Mouse (Mus musculus) lung, embryonic 16.5 days (tissue): ENCODE results near the gene Psip1. TPM values are rescaled to one million over a fixed set of nuclear protein-coding genes. Genes with fewer than 3 reads are reported as not detected.
A peak's percentile ranks its signal among the peaks of the same experiment; 100 is the strongest.
"Not testable (repeated sequence)": the region's sequence is repeated elsewhere in the genome, so short reads cannot be mapped to it uniquely, and the experiment has no call there.

Experiments
- ATAC-seq: fragments of 200-750 bp; cut with Nextera tagmentation; 2 replicates; pipeline ENCODE4 v1.8.0; 2017; ENCODE audit warnings: low read depth, mild to moderate bottlenecking, moderate library complexity
- H3K27ac ChIP-seq: fragments of 300-500 bp; sonication (generic); 2 replicates; pipeline ENCODE4 v1.5.1; 2014; ENCODE audit warnings: mild to moderate bottlenecking, control low read depth, low read length
- H3K27me3 ChIP-seq: fragments of 300-500 bp; sonication (generic); 2 replicates; pipeline ENCODE4 v1.6.1; 2014; ENCODE audit warnings: low read depth, low read length, mixed read lengths; ENCODE audit not compliant: control insufficient read depth, insufficient read depth
- H3K36me3 ChIP-seq: fragments of 300-500 bp; sonication (generic); 2 replicates; pipeline ENCODE4 v1.6.1; 2014; ENCODE audit warnings: low read length; ENCODE audit not compliant: control insufficient read depth, insufficient read depth
- H3K4me1 ChIP-seq: fragments of 300-500 bp; sonication (generic); replicated peaks from 2 replicates; pipeline ENCODE4 v1.6.1; 2014; ENCODE audit warnings: low read length, mixed read lengths; ENCODE audit not compliant: control insufficient read depth, insufficient read depth
- H3K4me2 ChIP-seq: fragments of 300-500 bp; sonication (generic); 2 replicates; pipeline ENCODE4 v1.6.1; 2014; ENCODE audit warnings: low read depth, low read length, control low read depth
- H3K4me3 ChIP-seq: fragments of 300-500 bp; sonication (generic); 2 replicates; pipeline ENCODE4 v1.5.1; 2014; ENCODE audit warnings: mild to moderate bottlenecking, low read length, control low read depth
- H3K9ac ChIP-seq: fragments of 300-500 bp; sonication (generic); 2 replicates; pipeline ENCODE4 v1.6.1; 2014; ENCODE audit warnings: low read length, control low read depth
- H3K9me3 ChIP-seq: fragments of 300-500 bp; sonication (generic); 2 replicates; pipeline ENCODE4 v1.6.1; 2016; ENCODE audit warnings: low read length; ENCODE audit not compliant: control insufficient read depth
- WGBS: fragments of 180-500 bp; shearing (Covaris S2); extraction: QIAGEN DNeasy Blood & Tissue Kit; methylation state at CpG from one replicate; pipeline ENCODE4 v1.1.7; 2014; 5-methylcytosine and 5-hydroxymethylcytosine counted together
- polyA plus RNA-seq: library from polyadenylated mRNA; unstranded; fragments of >200 nt; fragmentation: Nextera tagmentation; extraction: Ambion mirVana; gene quantifications from 2 replicates; pipeline ENCODE4 v1.2.1, GENCODE M21; 2015

Gene Psip1
- polyA plus RNA-seq, 1 experiment from 2014 or later: 97.7 TPM

DNA sequence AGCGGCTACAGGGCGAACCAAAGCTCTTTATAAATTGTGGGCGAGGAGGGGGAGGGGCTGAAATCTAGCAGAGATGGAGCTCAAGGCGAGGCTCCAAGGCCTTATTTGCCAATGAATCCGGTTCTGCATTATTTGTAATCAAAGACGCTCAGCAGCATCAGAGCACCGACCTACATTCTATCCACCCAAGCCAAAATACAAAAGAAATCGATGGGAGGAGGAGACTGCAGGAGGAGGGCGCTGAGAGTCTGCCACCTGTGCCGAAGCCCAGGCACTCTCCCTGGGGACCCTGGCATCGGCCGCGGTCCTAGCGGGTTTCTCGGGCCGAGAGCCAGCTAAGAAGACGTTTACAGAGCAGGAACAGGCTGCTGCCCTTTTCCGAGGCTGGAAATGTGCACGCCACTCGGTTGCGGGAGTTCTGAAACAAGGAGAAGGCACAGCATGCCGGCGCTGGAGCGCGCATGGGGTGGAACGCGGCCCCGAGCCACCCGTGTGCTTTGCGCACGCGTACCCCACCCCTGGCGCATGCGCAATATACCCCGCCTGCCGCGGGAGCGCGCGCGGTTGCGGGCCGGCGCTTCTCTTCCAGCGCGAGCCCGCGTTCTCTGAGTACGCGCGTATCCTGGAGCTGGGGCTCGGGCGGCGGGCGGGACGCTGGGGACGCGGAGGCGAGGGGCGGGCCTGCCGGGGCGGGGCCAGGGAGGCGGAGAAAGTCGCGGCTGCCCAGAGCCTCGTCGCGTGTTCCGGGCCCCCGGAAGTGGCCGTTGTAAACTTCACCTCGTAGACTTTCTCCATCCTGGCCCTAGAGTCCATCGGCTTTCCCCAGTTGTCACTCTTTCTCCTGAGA lies 38.8 kb upstream of the Psip1 start, which contains the start of gene Ccdc171:
TSS of gene Ccdc171 (plus strand) at position 703 of the 847 bp plus-strand sequence.
- under 1% methylated on average over 56 of the region's 73 CpGs for WGBS
- no peaks in the 10 kb centered on the region for H3K27me3 ChIP-seq
- H3K4me1 ChIP-seq: no peaks in the 10 kb centered on the region
- peak within 1 kb of the TSS; percentile 79 for H3K4me3 ChIP-seq
- H3K9ac ChIP-seq: peak within 1 kb of the TSS; percentile 89
- no peaks in the 10 kb centered on the region for H3K36me3 ChIP-seq
- ATAC-seq: peak; percentile 98
- H3K9me3 ChIP-seq: no peaks in the 10 kb centered on the region
- H3K4me2 ChIP-seq: peak within 1 kb of the TSS; percentile 94
- peak within 1 kb of the TSS; percentile 90 for H3K27ac ChIP-seq

GRCm38 (mm10) chr4:83524456-83524842 lies 38.2 kb upstream of the Psip1 start:
- H3K4me1 ChIP-seq: no peaks in the 10 kb centered on the region
- H3K9ac ChIP-seq: peak overlapping the region; percentile 89
- no peaks in the 10 kb centered on the region for H3K27me3 ChIP-seq
- peak overlapping the region; percentile 79 for H3K4me3 ChIP-seq
- no peak for ATAC-seq
- no peaks in the 10 kb centered on the region for H3K9me3 ChIP-seq
- H3K27ac ChIP-seq: peak overlapping the region; percentile 90; the same call in 1 of the 2 replicates
- WGBS: 11% methylated on average over 6 of the region's 6 CpGs
- peak overlapping the region; percentile 61 for H3K4me2 ChIP-seq
- H3K36me3 ChIP-seq: no peaks in the 10 kb centered on the region

- no peaks in the 10 kb centered on the region for H3K4me1 ChIP-seq
- 46% methylated on average over 5 of the region's 5 CpGs for WGBS
- no peaks in the 10 kb centered on the region for H3K27me3 ChIP-seq
- H3K36me3 ChIP-seq: no peaks in the 10 kb centered on the region
- H3K27ac ChIP-seq: no peak overlapping the region
- no peak overlapping the region for H3K4me3 ChIP-seq
- H3K9ac ChIP-seq: no peak overlapping the region
- no peak for ATAC-seq
- H3K9me3 ChIP-seq: no peaks in the 10 kb centered on the region
- H3K4me2 ChIP-seq: no peak overlapping the region
Measured at GRCm38 (mm10) chr4:83522066-83522465, 35.8 kb upstream of the Psip1 start.

- Histone ChIP-seq H3K36me3 (no peaks in the 10 kb centered on the region), H3K27me3 (no peaks in the 10 kb centered on the region), H3K9ac (no peak overlapping the region), H3K4me2 (no peak overlapping the region), H3K27ac (no peak overlapping the region), H3K4me3 (no peak overlapping the region), H3K9me3 (no peaks in the 10 kb centered on the region), H3K4me1 (no peaks in the 10 kb centered on the region)
- 81% methylated on average over 4 of the region's 4 CpGs for WGBS
- no peak for ATAC-seq
Measured at GRCm38 (mm10) chr4:83520308-83520707, 34.0 kb upstream of the Psip1 start.

- H3K9ac ChIP-seq: no peak overlapping the region
- no peaks in the 10 kb centered on the region for H3K36me3 ChIP-seq
- no peak overlapping the region for H3K4me2 ChIP-seq
- H3K4me1 ChIP-seq: no peaks in the 10 kb centered on the region
- no peak overlapping the region for H3K4me3 ChIP-seq
- no peak overlapping the region for H3K27ac ChIP-seq
- H3K27me3 ChIP-seq: no peaks in the 10 kb centered on the region
- no peak for ATAC-seq
- no peaks in the 10 kb centered on the region for H3K9me3 ChIP-seq
Measured at GRCm38 (mm10) chr4:83519807-83520206, 33.5 kb upstream of the Psip1 start.

- H3K27me3 ChIP-seq: no peaks in the 10 kb centered on the region
- H3K4me3 ChIP-seq: no peak overlapping the region
- H3K36me3 ChIP-seq: no peaks in the 10 kb centered on the region
- no peaks in the 10 kb centered on the region for H3K4me1 ChIP-seq
- H3K9ac ChIP-seq: no peak overlapping the region
- no peak overlapping the region for H3K4me2 ChIP-seq
- H3K27ac ChIP-seq: no peak overlapping the region
- ATAC-seq: no peak
- 70% methylated on average over 2 of the region's 2 CpGs for WGBS
- H3K9me3 ChIP-seq: no peaks in the 10 kb centered on the region
Measured at GRCm38 (mm10) chr4:83519148-83519547, 32.9 kb upstream of the Psip1 start.

- not testable (repeated sequence) for H3K36me3 ChIP-seq, ATAC-seq, H3K4me3 ChIP-seq, H3K27ac ChIP-seq, H3K9me3 ChIP-seq, H3K9ac ChIP-seq, H3K4me1 ChIP-seq, H3K27me3 ChIP-seq, H3K4me2 ChIP-seq
- 88% methylated on average over 5 of the region's 6 CpGs for WGBS
Measured at GRCm38 (mm10) chr4:83516144-83516543, 29.9 kb upstream of the Psip1 start.

- Histone ChIP-seq H3K27ac (no peak overlapping the region), H3K4me2 (no peak overlapping the region), H3K9ac (no peak overlapping the region), H3K36me3 (no peaks in the 10 kb centered on the region), H3K4me1 (no peaks in the 10 kb centered on the region), H3K27me3 (no peaks in the 10 kb centered on the region), H3K9me3 (no peaks in the 10 kb centered on the region), H3K4me3 (no peak overlapping the region)
- 82% methylated on average over 10 of the region's 10 CpGs for WGBS
- ATAC-seq: no peak
Measured at GRCm38 (mm10) chr4:83514976-83515669, 28.9 kb upstream of the Psip1 start.

- H3K9ac ChIP-seq: no peak overlapping the region
- no peaks in the 10 kb centered on the region for H3K9me3 ChIP-seq
- H3K36me3 ChIP-seq: no peaks in the 10 kb centered on the region
- no peak overlapping the region for H3K27ac ChIP-seq
- H3K4me3 ChIP-seq: no peak overlapping the region
- ATAC-seq: no peak
- no peak overlapping the region for H3K4me2 ChIP-seq
- 82% methylated on average over 1 of the region's 1 CpGs for WGBS
- no peaks in the 10 kb centered on the region for H3K4me1 ChIP-seq
- H3K27me3 ChIP-seq: no peaks in the 10 kb centered on the region
Measured at GRCm38 (mm10) chr4:83514183-83514582, 27.9 kb upstream of the Psip1 start.
